8 mouse cellular contexts compared by ENCODE assay signal in the genomic region with DNA sequence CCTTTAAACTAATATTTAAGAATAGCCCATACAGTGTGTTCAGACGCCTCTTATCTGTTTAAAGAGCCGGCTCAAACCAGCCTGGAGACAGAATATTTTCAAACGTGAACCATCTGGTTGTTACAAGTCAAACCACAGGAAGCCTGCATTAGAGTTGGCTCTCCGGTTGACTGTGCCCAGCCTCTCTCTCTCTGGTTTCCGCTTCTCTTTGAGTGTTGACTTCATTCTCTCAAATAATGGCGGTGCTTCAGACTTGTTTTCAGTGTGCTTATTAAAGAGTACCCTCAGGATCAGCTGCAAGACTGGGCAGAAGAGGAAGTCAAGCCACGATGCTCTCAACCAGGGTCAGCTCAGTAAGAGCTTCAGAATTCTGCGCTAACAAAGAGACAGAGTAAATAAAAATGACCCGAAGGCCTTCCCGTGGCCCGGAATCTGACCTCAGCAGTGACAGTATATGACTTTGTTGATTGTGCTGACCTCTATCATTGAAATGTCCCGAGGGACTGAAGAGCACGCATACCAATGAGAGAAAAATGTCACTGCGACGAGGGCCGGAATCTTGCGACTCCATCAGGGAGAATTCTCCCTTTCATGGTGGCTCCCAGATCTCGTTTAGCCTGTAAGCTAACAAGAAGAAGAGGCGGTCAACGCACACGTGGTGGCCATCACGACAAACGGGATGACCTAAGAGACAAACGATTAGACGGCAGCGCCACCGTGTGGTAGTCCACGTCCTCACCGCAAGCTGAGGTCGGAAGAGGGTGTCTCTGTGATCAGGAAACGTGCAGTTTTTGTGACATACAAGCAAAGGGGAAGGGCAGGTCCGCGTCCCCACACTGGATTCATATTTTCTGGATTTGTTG. TPM values are rescaled to one million over a fixed set of nuclear protein-coding genes. Genes with fewer than 3 reads are reported as not detected.
DNase-seq lines count a peak whose midpoint lies in the region; ATAC-seq lines count a peak whose summit lies in the region.

No protein-coding gene starts in this region.

- no peak overlapping the region for H3K27ac ChIP-seq in heart, embryonic 14.5 days (replicated peaks in 1 of 2; ENCODE audit: control insufficient read depth in 1 of 2, insufficient read depth in 1 of 2, low read depth in 2 of 2, low read length in 2 of 2)
- peak overlapping the region; percentile 33 for H3K27ac ChIP-seq in liver, embryonic 12.5 days

- WGBS in heart, embryonic 14.5 days = 19% methylated on average over 33 of the region's 33 CpGs
- WGBS in liver, embryonic 12.5 days (ENCODE audit: insufficient replicate concordance) = 4% methylated on average over 33 of the region's 33 CpGs

- H3K4me1 ChIP-seq in heart, embryonic 14.5 days (ENCODE audit: control insufficient read depth in 2 of 2, insufficient read depth in 2 of 2, low read length in 2 of 2) = peaks cover 7 to 9% of the 10 kb centered on the region in 2 experiments; a peak in 3 of 4 replicates
- H3K4me1 ChIP-seq in liver, embryonic 12.5 days = peaks cover 20% of the 10 kb centered on the region

- H3K36me3 ChIP-seq in heart, embryonic 14.5 days (ENCODE audit: control insufficient read depth, insufficient read depth, low read length) = no peaks in the 10 kb centered on the region
- no peaks in the 10 kb centered on the region for H3K36me3 ChIP-seq in liver, embryonic 12.5 days
- no peaks in the 10 kb centered on the region for H3K36me3 ChIP-seq in splenic B cell, adult 2 months (ENCODE audit: control insufficient read depth, insufficient read depth, low read length, poor library complexity, severe bottlenecking)

- H3K4me2 ChIP-seq in heart, embryonic 14.5 days (ENCODE audit: low read length) = peak overlapping the region; percentile 63
- H3K4me2 ChIP-seq in liver, embryonic 12.5 days = peak overlapping the region; percentile 66

- DNase-seq in CD4-positive, CD25-positive, alpha-beta regulatory T cell, adult 2 months (ENCODE audit: low read depth, low spot score) = peak; percentile 95
- DNase-seq in c-Kit-negative CD71-positive TER-119-positive erythroid progenitor cells, embryonic 14.5 days (ENCODE audit: low read depth, low spot score) = peak; percentile 40
- peak; percentile 47 for DNase-seq in fibroblast of lung, adult 2 months (ENCODE audit: low read depth)
- peak; percentile 96 for DNase-seq in kidney, postnatal 10 days
- DNase-seq in naive thymus-derived CD4-positive, alpha-beta T cell, adult 2 months (ENCODE audit: low read depth) = peak; percentile 93
- peak; percentile 95 for DNase-seq in splenic B cell, adult 2 months (ENCODE audit: low read depth, low spot score)

- 0 out of 2 replicates have a peak, but pooled peaks have one; percentile 44 for ATAC-seq in heart, embryonic 14.5 days (ENCODE audit: insufficient number of reproducible peaks, insufficient read depth, low FRiP score, low read depth)
- peak; percentile 73 for ATAC-seq in liver, embryonic 12.5 days

- 0 out of 2 replicates have a peak overlapping the region, but pooled peaks have one; percentile 10 for H3K9ac ChIP-seq in heart, embryonic 14.5 days (ENCODE audit: low read length)
- peak overlapping the region; percentile 14; the same call in 1 of the 2 replicates for H3K9ac ChIP-seq in liver, embryonic 12.5 days

- 0 out of 2 replicates have a peak, but pooled peaks cover 5% of the 10 kb centered on the region for H3K27me3 ChIP-seq in heart, embryonic 14.5 days (ENCODE audit: control insufficient read depth, insufficient read depth, low read length)
- H3K27me3 ChIP-seq in liver, embryonic 12.5 days (replicated peaks) = no peaks in the 10 kb centered on the region
- no peaks in the 10 kb centered on the region for H3K27me3 ChIP-seq in splenic B cell, adult 2 months (ENCODE audit: control insufficient read depth, insufficient read depth, low read length, poor library complexity, severe bottlenecking)

- H3K9me3 ChIP-seq in heart, embryonic 14.5 days (ENCODE audit: control insufficient read depth, low read length) = no peaks in the 10 kb centered on the region
- H3K9me3 ChIP-seq in liver, embryonic 12.5 days (replicated peaks) = 0 out of 2 replicates have a peak, but pooled peaks cover 3% of the 10 kb centered on the region

- H3K4me3 ChIP-seq in heart, embryonic 14.5 days (ENCODE audit: control insufficient read depth in 1 of 2, insufficient read depth in 1 of 2, low read depth in 1 of 2, low read length in 2 of 2) = peak overlapping the region; percentile 7 to 18; a peak in 2 of 4 replicates
- H3K4me3 ChIP-seq in liver, embryonic 12.5 days = peak overlapping the region; percentile 36

RNA-seq across cellular contexts. Expression of gene Cpsf6, which starts 55.3 kb away (rescaled TPM):
- polyA plus RNA-seq in heart, embryonic 14.5 days (2014; fragmentation: Nextera tagmentation; extraction: Ambion mirVana) = 93.0 and 101 TPM in 2 replicates
- 92.5 and 96.8 TPM in 2 replicates for polyA plus RNA-seq in liver, embryonic 12.5 days (2016; fragmentation: Nextera tagmentation; extraction: Ambion mirVana)

Comparison
In these comparisons a context has a peak if more than half of its experiments do, and no peak if none do; other contexts are left out.
1. DNase-seq: peak in every context shown above with its lines; median percentile 96 in kidney, postnatal 10 days; 95 in CD4-positive, CD25-positive, alpha-beta regulatory T cell, adult 2 months; 95 in splenic B cell, adult 2 months; 93 in naive thymus-derived CD4-positive, alpha-beta T cell, adult 2 months; 47 in fibroblast of lung, adult 2 months; 40 in c-Kit-negative CD71-positive TER-119-positive erythroid progenitor cells, embryonic 14.5 days.